Mouse (Mus musculus) heart, postnatal 0 days (tissue): Measurements from ENCODE around the gene Creb3. TPM values are rescaled to one million over a fixed set of nuclear protein-coding genes. Genes with fewer than 3 reads are reported as not detected.

Source experiments
- ATAC-seq: fragments of 200-750 bp; cut with Nextera tagmentation; 2 replicates; pipeline ENCODE4 v1.8.0; 2017; ENCODE audit warnings: low read depth, moderate number of reproducible peaks, moderate library complexity; ENCODE audit not compliant: insufficient read depth
- DNase-seq: peaks from one replicate; pipeline ENCODE4 v3.0.0-alpha.2; 2016; ENCODE audit warnings: low spot score
- H3K27ac ChIP-seq: fragments of 300-500 bp; sonication (generic); 2 replicates; pipeline ENCODE4 v1.5.1; 2014; ENCODE audit warnings: low read depth, mild to moderate bottlenecking
- H3K27me3 ChIP-seq: fragments of 300-500 bp; sonication (generic); 2 replicates; pipeline ENCODE4 v1.6.1; 2014; ENCODE audit warnings: low read length, mixed read lengths; ENCODE audit not compliant: control insufficient read depth, insufficient read depth
- H3K36me3 ChIP-seq: fragments of 300-500 bp; sonication (generic); replicated peaks from 2 replicates; pipeline ENCODE4 v1.6.1; 2014; ENCODE audit warnings: low read length, mixed read lengths; ENCODE audit not compliant: control insufficient read depth, insufficient read depth
- H3K4me1 ChIP-seq: fragments of 300-500 bp; sonication (generic); 2 replicates; pipeline ENCODE4 v1.6.1; 2014; ENCODE audit warnings: antibody characterized with exemption; ENCODE audit not compliant: control insufficient read depth, insufficient read depth
- H3K4me2 ChIP-seq: fragments of 300-500 bp; sonication (generic); 2 replicates; pipeline ENCODE4 v1.6.1; 2014; ENCODE audit warnings: low read depth, mild to moderate bottlenecking, low read length, moderate library complexity
- H3K4me3 ChIP-seq: fragments of 300-500 bp; sonication (generic); 2 replicates; pipeline ENCODE4 v1.5.1; 2014; ENCODE audit warnings: low read depth, low read length
- H3K9ac ChIP-seq: fragments of 300-500 bp; sonication (generic); replicated peaks from 2 replicates; pipeline ENCODE4 v1.6.1; 2014; ENCODE audit warnings: low read depth, low read length, mixed read lengths
- H3K9me3 ChIP-seq: fragments of 300-500 bp; sonication (generic); replicated peaks from 2 replicates; pipeline ENCODE4 v1.6.1; 2016; ENCODE audit warnings: low read length; ENCODE audit not compliant: control insufficient read depth
- CTCF ChIP-seq: IDR thresholded peaks from 2 replicates; pipeline ENCODE4 v1.5.1; 2016; ENCODE audit warnings: antibody characterized with exemption, control low read depth, low read depth
- EP300 ChIP-seq: IDR thresholded peaks from 2 replicates; pipeline ENCODE4 v1.6.1; 2016; ENCODE audit warnings: antibody characterized with exemption, low read depth
- WGBS: fragments of 180-500 bp; shearing (Covaris S2); extraction: QIAGEN DNeasy Blood & Tissue Kit; methylation state at CpG from one replicate; pipeline ENCODE4 v1.1.7; 2014; 5-methylcytosine and 5-hydroxymethylcytosine counted together
- polyA plus RNA-seq: library from polyadenylated mRNA; unstranded; fragments of >200 nt; fragmentation: Nextera tagmentation; extraction: Ambion mirVana; gene quantifications from 2 replicates; pipeline ENCODE4 v1.2.1, GENCODE M21; 2015
- total RNA-seq: library from RNA; depleted of rRNA; stranded (reverse); fragments of >200 nt; gene quantifications from 2 replicates; pipeline ENCODE4 v1.2.3, GENCODE M21; 2014; ENCODE audit warnings: low replicate concordance

Gene Creb3
- total and polyA plus RNA-seq, 2 experiments from 2014 or later: 46.3 to 49.1 TPM

DNA sequence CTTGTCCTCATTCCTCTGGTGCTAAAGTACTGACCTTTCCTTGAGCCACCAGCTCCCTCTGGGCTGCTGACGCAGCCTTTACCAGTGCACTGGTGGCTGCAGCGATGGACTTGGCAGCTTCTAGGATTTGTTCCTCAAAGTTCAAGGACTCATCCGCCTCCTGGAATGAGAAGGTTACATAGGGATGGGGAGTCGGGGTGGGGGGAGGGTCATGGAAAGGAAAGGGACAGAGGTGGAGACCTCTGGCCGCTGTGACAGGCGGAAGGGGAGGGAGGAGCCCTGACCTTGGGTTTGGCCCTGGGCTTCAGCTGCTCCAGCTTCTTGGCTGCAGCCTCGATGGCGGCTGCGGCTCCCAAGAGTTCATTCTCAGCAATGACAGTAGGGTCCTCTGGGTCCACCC lies 28.9 kb upstream of the Creb3 start:
- Histone ChIP-seq H3K27me3 (no peaks in the 10 kb centered on the region), H3K36me3 (peaks cover 74% of the 10 kb centered on the region), H3K4me3 (no peak overlapping the region), H3K27ac (no peak overlapping the region), H3K4me2 (no peak overlapping the region), H3K9ac (no peak overlapping the region), H3K4me1 (no peaks in the 10 kb centered on the region), H3K9me3 (no peaks in the 10 kb centered on the region)
- ATAC-seq (no peak), DNase-seq (no peak)
- no peak for TF ChIP-seq EP300
- TF ChIP-seq CTCF: no peak
- 78% methylated on average over 9 of the region's 9 CpGs for WGBS

DNA sequence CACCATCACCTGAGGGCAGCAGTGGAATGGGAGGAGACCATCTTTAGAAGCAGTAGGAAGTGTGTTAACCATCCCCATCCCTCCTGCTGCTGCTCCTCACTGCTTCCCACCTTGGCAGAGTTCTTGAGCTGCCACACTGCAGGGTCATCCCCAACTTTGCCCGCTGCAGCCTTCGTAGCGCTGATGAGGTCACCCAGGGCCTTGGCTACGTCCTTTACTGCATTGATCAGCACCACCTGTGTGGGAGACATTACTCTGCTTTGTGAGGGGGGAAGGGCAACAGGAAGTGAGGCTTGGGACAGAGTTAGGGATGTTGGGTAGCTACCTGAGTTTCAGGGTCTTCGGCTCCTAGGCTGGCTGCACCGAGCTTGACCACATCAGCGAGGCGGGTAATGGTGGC lies 26.5 kb upstream of the Creb3 start:
- 94% methylated on average over 8 of the region's 8 CpGs for WGBS

DNA sequence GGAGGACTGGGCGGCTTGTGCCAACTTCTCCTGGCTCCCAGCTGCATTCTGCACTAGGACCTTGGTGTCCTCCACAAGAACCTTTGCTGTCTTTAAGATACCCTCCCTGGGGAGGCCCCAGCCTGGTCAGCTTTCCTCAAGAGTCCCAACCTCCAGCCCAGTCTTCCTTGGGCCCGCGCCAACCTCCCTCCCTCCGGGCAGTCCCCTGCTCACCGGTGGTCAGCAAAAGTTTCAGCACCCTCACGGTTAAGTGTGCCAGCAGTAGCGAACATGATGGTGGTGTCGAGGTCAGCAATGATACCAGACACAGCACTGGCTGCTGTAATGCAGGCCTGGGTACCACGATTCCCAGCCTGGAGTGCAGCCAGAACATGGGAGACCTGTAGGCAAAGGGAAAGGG lies 26.1 kb upstream of the Creb3 start:
- H3K4me1 ChIP-seq: no peaks in the 10 kb centered on the region
- no peak overlapping the region for H3K27ac ChIP-seq
- no peaks in the 10 kb centered on the region for H3K9me3 ChIP-seq
- no peak for DNase-seq
- TF ChIP-seq CTCF (no peak), EP300 (no peak)
- no peaks in the 10 kb centered on the region for H3K27me3 ChIP-seq
- H3K4me3 ChIP-seq: no peak overlapping the region
- H3K4me2 ChIP-seq: no peak overlapping the region
- 76% methylated on average over 9 of the region's 9 CpGs for WGBS
- no peak for ATAC-seq
- no peak overlapping the region for H3K9ac ChIP-seq
- peaks cover 100% of the 10 kb centered on the region for H3K36me3 ChIP-seq

More for the DNA sequence above, 26.5 kb upstream of the Creb3 start:
- no peak for DNase-seq
- Histone ChIP-seq H3K27me3 (no peaks in the 10 kb centered on the region), H3K4me1 (no peaks in the 10 kb centered on the region), H3K4me3 (no peak overlapping the region), H3K36me3 (peaks cover 98% of the 10 kb centered on the region), H3K9me3 (no peaks in the 10 kb centered on the region), H3K9ac (no peak overlapping the region), H3K4me2 (no peak overlapping the region), H3K27ac (no peak overlapping the region)
- ATAC-seq: no peak
- TF ChIP-seq CTCF (no peak), EP300 (no peak)

DNA sequence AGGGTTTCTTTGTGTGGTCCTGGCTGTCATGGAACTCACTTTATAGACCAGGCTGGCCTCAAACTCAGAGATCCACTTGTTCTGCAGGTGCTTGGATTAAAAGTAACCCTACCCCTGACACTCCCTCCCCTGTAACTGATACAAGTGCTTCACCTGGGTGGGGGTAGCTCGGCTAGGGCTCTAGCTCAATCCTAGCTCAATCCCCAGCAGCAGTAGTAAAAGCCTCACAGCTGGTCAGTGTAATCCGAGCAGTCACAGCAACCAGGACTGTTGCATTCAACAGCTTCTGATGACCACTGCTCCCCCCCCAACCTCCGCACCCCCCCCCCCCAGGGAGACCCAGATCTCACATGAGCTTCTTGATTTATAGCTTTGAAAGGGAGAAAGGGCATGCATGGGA lies 20.1 kb upstream of the Creb3 start:
- whole genome bisulfite sequencing: 80% methylated on average over 3 of the region's 3 CpGs
- Histone ChIP-seq H3K36me3 (peaks cover 100% of the 10 kb centered on the region), H3K9ac (no peak overlapping the region), H3K27me3 (no peaks in the 10 kb centered on the region), H3K27ac (no peak overlapping the region), H3K4me3 (no peak overlapping the region), H3K4me2 (no peak overlapping the region), H3K9me3 (no peaks in the 10 kb centered on the region), H3K4me1 (no peaks in the 10 kb centered on the region)
- DNase-seq: no peak
- ATAC-seq: no peak
- TF ChIP-seq EP300 (no peak), CTCF (no peak)

DNA sequence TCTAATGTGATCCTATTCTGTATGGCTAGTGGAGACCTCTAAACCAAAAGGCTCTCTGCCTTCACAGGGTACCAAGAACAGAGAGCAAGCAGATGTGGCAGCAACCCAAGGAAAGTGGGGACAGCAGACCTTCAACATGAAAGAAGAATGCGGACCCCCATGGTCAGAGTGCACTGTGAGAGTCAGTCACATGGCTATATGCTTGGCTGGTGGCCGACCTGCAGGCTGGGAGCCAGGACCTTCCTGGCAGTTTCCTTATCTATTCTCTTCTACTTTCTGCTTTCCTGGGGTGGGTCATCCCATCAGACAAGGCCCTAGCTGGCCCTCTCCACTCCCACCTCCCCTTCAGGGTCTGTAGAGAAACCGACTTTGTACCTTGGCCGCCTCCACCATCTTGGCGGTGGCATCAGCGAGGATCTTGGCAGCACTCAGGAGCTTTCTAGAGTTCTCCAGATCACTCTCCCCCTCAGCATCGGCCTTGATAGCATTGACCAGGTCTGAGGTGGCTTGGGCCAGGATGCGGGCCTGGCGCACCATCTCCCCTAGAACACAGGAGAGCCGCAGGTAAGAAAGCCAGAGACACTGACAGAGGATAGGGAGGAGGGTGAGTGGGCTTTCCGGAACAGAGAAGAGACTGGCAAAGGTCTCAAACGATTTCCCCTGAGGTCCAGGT lies 15.6 kb upstream of the Creb3 start:
- H3K27me3 ChIP-seq: no peaks in the 10 kb centered on the region
- ATAC-seq (no peak; the same call in 1 of the 2 replicates), DNase-seq (no peak)
- no peak overlapping the region for H3K4me3 ChIP-seq
- no peaks in the 10 kb centered on the region for H3K4me1 ChIP-seq
- H3K27ac ChIP-seq: no peak overlapping the region
- H3K9ac ChIP-seq: no peak overlapping the region
- no peak overlapping the region for H3K4me2 ChIP-seq
- H3K36me3 ChIP-seq: peaks cover 100% of the 10 kb centered on the region
- TF ChIP-seq EP300 (no peak), CTCF (no peak)
- no peaks in the 10 kb centered on the region for H3K9me3 ChIP-seq
- WGBS: 81% methylated on average over 12 of the region's 12 CpGs

DNA sequence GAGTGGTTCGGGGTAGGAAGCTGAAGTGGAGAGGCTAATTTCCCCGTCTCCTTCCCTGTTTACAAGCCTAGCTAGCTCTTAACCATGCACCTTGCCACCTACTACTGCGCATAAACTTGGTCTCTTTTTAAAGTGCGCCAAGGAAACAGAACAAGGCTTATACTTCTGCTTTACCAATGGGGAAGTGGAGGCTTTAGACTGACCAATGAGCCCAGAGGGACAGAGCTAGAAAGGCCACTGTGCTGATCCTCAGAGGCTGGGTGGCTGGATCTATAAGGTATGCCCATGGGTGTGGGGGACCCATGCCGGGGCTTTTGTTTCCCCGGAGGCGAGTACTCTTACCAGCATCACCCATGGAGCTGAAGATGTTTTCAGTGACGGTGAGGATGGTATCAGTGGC lies 15.0 kb upstream of the Creb3 start:
- Histone ChIP-seq H3K9me3 (no peaks in the 10 kb centered on the region), H3K4me2 (no peak overlapping the region), H3K4me3 (no peak overlapping the region), H3K27ac (no peak overlapping the region), H3K27me3 (no peaks in the 10 kb centered on the region), H3K4me1 (no peaks in the 10 kb centered on the region), H3K36me3 (peaks cover 100% of the 10 kb centered on the region), H3K9ac (no peak overlapping the region)
- ATAC-seq (no peak), DNase-seq (no peak)
- TF ChIP-seq CTCF (no peak), EP300 (no peak)
- WGBS: 86% methylated on average over 8 of the region's 8 CpGs
